Mouse (Mus musculus) CD4-positive helper T cell, adult 2 months (primary cell): ENCODE data around the gene Atp6v1g1.

ENCODE experiments used
- DNase-seq: peaks from one replicate; pipeline ENCODE4 v3.0.0-alpha.2; 2012; ENCODE audit warnings: low read depth, missing footprints, low spot score

Gene Atp6v1g1

DNA sequence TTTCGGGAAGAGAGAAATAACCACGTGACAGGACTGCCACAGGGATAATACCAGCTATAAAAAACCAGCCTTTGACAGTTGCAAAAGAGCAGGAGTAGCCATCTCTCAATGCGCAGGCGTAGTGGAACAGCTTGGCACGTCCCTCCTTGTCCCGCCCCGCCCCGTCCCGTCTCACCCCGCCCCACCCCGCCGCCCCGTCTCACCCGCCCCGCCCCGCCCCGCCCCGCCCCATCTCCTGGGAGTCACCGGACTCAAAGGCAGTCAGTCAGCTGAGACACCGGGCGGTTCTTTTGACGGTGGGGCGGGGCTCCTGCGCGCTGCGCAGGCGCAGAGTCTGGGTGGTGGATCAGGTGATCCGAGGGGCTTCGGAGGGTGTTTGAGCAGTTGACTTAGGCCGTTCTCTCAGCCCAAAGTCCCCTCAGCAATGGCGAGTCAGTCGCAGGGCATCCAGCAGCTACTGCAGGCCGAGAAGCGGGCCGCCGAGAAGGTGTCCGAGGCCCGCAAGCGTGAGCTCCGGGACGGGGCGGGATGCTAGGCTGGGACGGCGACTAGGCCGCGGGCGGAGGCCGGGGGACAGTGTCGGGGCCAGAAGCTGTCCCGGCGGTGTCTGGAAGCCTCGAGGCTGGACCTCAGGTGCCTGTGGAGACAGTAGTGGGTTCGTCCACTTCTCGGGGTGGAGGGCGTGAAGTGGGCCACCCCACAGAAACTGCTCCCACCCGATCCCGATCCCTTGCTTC, at the start of gene Atp6v1g1:
Gene Atp6v1g1, plus strand, starts transcription at position 279 of the 737 bp plus-strand sequence.
- DNase-seq, result peak; percentile 96

DNA sequence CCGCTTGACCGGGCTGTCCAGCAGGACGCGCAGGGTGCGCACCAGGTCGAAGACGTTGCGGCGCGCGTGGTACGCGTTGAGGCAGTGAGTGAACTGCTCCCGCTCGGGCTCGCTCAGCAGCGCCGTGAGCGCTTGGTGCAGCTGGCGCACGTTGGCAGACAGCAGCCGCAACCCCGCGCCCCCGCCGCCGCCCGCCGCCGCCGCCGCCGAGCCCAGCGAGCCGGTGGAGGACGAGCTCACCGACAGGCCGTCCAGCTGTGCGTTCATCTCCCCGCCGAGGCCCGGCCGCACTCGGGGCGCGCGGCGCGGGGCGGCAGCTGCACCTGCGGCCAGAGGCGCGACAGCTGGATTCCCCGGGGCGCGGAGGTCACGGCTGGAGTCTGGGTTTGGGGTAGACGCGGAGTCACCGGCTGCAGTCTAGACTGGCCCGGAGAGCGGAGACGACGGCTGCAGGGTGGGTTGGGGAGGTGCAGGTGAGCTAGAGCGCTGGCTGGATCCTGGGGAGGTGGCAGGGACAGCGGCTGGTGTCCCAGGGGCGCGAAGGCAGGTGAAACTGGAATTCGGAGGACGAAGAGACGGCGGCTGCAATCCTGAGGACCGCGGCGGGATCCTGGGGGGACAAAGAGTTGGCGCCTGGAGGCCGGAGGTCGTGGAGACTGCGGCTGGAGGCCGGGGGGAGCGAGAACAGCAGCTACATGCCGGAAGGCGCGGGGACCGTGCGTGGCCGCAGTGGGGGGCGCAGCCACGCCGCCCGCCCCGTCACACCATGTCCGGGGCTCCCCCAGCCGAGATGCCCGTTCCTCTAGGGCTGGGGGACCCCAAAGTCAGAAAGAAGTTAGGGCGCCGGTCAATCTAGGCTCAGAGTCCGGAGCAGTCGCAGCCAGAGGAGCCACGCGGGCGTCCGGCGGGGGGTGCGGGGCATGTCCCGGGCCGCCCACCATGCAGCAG, 49.3 kb upstream of the Atp6v1g1 start:
- DNase-seq, result peak; percentile 70

DNA sequence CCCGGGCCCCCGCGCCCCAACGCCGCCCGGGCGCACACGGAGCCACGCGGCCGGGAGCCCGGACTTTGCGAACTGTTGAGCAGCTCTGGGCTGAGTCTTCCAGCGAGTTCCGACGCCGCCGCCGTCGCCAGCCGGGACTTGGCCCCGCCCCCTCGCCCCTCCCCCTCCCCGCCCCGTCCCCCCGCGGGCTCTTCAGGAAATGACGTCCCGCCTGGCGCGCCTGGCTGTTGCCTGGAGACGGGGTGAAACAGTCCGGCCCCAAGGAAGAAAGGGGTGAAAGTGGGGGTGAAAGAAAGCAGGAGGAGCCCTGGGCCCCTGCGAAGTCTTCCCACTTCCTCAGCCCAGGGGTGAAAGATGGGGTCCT, 48.7 kb upstream of the Atp6v1g1 start, which contains the start of gene Whrn:
Gene Whrn, minus strand, starts transcription at position 77 of the 364 bp plus-strand sequence.
- peak; percentile 88 for DNase-seq

DNA sequence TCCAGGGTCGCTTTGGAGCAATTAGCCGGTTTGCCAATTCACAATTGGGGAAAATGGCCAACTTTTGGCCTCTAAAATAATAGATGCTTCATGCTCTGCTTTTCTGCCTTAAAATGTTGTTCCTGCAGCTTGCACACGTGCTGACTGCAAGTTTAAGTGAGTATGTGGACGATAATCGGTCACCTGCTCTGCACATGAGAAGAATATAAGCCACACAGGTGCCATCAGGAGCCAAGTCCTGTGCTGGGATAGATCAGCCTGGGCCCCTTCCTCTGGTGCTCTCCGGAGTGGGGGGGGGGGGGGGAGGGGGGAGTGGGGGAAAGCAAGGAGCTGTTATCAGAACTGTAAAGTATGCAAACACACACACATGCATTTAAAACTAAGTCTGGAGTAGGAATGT, 48.3 kb upstream of the Atp6v1g1 start:
- no peak for DNase-seq

DNA sequence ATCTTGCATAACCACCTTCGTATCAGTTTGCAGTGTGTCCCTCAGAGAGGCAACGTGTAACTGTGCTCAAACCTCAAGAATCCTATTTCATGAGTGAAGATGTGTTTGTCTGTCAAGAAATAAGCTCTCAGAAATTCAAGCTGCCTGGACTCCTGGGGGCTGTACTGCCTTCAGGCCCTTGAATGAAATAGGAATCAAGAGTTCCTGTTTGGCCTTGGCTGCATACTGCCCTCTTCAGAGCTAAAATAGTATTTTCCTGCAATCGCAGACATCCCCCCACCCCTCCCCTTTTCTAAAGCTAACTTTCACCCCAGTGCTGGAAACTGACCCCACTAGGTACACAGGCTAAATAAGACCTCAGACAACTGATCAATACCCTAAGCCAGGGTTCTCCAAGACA, 46.2 kb upstream of the Atp6v1g1 start:
- no peak for DNase-seq

DNA sequence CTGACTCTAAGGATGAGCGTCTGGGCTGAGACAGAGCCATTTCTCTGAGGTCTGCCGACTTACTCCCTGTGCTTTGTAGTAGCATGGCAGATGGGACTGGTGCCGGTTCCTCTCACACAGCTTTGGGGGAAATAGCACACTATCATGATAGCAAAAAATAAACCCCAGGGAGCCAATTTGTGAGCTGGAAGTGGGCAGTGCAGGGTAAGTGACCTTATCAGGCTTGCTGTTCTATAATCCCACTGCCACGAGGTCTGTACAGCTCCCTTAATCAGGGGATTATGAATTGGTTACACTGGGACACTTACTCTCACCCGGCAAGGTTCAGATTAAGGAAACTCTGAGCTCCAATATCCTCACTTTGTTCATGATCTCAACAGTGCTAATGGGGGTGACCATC, 43.5 kb upstream of the Atp6v1g1 start:
- DNase-seq, result no peak

DNA sequence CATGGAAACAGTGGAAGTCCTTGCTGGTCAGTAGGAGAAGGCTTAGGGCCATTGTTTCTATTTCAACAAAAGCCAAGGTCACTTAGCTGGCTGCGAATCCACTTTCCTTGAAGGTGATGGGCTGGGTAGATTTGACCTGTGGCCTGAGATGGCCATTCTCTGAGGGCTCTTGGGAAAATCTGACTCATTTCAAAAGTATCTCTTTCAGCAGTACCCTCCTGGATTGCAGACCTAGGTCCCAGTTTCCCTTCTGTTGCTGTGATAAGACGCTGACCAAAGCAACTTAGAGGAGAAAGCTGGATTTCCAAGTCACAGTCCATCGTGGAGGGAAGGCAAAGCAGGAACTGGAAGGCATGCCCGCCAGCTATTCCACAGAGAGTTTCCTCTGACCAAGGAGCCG, 40.6 kb upstream of the Atp6v1g1 start:
- no peak for DNase-seq

DNA sequence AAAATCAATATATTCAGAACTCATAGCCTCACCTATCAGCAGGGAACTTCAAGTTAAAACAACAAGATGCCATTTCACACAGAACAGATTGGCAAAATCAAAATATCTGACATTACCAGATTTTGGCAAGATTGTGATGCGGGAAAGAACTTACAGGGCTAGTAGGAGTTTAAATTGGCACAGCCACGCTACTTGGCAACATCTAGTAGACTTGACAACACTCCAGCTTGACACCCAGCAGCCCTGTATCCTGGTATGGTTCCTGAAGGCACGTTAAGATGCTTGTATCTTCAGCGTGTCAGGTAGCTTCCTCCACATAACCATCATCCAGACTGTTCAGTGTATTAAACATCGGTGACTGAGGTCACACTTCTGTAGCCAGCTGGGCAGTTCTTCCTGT, 37.1 kb upstream of the Atp6v1g1 start:
- no peak for DNase-seq

DNA sequence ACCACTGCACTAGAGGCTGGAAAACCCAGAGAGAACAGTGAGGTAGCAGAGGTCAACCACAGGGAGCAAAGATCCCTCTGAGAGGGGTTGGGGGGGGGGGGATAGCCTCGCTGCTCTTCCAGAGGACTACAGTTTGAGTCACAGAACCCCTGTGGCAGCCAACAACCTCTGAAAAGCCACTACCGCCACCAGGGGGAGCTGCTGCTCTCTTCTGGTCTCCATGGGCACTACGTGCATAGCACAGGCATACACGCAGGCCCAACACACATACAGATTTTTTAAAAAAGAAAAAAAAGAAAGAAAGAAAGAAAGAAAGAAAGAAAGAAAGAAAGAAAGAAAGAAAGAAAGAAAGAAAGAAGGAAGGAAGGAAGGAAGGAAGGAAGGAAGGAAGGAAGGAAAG, 36.3 kb upstream of the Atp6v1g1 start:
- peak; percentile 75 for DNase-seq

DNA sequence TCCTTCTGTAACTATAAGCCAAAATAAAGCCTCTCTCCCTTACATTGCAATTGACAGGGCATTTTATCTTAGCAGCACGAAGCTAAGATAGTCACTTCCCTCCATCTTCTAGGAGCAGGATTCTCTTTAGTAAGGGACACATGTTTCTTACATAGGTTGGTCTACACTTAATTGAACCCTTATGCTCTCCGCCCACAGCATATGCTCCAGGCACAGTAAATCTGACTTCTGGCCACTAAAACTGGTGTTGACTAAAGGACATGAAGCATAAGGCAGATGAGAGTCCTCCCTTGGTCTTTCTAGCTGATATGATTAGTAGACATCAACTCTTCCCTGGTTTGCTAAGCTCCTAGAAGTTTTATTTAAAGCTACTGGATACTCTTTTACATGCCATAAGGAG, 31.7 kb upstream of the Atp6v1g1 start:
- DNase-seq, result no peak

DNA sequence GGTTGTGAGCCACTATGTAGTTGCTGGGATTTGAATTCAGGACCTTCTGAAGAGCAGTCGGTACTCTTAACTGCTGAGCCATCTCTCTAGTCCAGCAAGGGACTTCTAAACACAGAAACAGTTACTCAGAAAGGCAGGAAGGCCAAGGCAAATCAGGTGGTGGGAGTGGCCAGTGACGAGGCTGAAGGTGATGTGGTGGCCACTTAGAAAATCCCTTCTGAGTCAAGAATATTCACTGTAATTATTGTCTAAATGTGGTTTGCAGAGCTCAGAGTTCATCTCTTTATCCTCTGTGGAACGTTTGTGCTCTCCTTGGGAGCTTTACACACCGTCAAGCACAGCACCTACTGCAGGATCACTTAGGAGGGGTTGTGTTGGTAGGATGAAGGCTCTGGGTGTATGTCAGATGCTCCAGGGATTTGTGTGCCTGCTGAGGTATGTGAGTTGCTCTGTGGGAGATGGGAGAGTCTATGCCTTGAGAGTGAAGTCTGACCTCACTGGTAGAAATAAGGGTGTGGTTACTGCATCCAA, 30.1 kb upstream of the Atp6v1g1 start:
- no peak for DNase-seq

DNA sequence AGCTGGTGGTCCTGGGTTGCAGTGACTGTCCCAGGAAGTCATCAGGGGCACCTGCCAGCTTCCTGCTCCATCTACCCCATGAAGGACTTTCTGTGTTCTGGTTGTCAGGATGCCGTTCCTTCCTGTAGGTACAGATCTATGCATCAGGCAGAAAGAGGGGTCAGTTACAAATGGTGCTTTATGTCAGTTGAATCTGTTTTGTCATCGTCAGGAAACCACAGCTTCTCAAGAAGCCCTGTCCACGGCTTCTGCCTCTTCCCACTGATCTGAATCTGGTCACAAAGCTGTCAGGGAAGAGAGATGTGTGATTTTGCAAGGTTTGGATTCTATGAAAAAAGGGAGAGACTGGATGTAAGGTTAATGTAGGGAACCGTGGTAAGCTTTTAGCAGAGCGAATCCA, 29.6 kb upstream of the Atp6v1g1 start:
- DNase-seq, result no peak

DNA sequence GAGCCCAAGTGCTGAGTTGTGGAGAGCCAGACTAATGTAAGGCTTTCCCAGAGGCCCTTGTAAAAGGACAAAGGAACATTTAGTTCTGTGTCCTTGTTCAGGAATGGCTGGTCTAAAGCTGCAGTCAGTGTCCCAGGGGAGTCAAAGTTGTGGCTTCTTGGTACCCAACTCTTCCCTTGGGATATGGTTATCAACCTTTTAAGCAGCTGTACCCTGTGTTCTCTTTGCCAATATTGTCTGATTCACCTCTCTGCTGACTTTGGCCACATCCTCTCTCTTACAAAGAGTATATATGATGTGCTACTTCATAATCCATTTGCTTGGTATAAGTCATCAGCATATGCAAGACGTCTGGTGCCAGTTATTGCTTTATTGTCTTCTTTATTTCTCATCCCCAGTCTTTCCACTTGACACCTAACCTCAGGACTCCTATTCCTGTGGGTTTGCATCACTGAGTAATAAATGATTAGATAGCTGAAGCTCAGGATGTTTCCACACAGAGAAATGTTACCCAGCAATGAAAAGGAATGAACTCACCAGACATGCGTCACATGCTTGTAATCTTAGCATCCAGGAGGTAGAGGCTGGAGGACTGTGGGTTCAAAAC, 22.7 kb upstream of the Atp6v1g1 start:
- DNase-seq, result no peak

DNA sequence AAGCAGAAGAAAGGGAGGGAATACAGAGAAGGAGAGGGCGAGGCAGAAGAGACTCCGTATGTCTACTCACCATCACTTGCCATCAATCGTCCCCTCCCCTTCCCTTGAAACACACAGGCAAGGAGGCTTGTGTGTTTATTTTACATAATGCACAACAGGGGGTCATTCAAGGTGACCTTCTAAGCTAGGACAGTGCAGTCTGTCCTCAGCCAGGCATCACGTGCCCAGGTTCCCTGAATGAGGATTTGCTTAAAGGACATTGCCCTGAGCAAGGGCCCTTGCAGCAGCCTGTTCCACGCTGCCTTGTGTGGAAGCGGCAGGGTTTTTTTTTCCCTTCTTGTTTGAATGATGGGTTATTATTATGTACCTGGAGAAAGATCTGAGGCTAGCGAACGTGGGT, 19.1 kb upstream of the Atp6v1g1 start:
- no peak for DNase-seq

DNA sequence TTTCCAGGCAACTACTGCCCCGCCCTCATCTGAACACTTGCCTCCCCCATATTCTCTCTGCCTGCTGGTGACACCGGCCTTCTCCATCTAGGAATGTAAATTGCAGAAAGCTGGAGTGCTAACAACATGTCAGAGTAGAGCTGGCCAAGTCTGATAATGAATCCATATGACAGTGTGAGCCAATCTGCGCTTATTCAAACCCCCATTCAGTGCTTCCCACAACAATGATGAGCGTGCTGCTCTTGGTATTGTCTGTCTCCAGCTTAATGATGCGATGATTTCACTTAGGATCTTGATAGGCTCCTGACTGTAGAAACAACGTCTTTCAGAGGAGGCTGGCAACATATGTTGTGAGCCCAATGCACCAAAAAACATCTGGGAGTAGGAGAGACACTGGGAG, 15.6 kb upstream of the Atp6v1g1 start:
- no peak for DNase-seq

DNA sequence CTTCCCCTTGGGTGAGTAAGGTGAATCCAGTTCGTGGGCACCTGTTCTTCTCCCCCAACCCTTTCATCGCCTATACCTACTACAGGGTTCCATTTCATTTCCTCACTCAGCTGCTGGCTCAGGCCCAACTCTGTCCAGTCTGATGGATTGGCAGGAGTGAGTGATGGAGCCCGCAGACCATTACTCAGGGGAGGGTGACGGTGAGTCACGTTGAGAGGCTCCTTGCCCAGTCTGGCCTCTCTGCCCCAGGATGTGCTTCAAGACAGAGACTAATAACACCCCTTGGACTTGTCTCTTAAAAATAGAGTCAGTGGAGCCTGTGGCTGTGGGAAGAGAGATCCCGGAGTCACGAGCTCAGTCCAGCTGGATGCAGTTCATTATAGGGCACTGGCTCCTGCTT, 14.2 kb upstream of the Atp6v1g1 start:
- no peak for DNase-seq

DNA sequence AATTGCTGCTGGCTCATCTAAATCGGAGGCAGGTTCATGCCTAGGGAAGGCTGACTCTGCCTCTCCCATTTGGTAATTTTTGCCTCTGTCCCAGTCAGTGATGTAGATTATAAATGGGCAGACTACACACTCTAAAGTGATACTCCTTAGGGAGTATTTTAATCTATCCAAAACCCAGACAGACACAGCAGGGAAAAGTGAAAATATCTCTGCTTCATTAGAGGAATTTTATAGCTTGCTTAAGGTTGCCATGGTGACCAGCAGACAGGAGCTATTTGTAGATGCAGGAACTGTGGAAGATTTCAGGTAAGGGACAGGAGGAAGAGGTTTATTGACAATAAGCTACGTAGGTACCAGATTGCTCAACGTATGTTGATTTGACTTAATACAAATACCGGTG, 7.0 kb upstream of the Atp6v1g1 start:
- DNase-seq, result no peak

DNA sequence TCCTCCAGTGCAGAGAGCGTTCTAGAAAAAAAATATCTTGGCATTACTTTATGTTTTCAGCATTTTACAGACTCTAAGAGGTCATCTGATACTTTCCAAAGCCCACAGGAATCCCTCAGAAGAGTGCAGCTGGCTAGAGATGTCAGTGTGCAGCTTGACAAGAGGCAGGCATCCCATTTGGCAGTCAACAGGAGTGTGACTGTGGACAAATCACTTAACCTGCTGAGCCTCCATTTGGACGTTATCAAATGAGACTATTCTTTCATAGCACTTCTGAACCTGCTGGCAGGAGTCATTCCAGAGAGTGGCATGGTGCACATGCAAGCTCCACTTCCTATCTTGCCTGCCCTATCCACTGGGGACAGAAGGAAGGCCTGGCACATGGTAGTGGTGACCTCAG, 2.4 kb upstream of the Atp6v1g1 start:
- DNase-seq, result no peak

DNA sequence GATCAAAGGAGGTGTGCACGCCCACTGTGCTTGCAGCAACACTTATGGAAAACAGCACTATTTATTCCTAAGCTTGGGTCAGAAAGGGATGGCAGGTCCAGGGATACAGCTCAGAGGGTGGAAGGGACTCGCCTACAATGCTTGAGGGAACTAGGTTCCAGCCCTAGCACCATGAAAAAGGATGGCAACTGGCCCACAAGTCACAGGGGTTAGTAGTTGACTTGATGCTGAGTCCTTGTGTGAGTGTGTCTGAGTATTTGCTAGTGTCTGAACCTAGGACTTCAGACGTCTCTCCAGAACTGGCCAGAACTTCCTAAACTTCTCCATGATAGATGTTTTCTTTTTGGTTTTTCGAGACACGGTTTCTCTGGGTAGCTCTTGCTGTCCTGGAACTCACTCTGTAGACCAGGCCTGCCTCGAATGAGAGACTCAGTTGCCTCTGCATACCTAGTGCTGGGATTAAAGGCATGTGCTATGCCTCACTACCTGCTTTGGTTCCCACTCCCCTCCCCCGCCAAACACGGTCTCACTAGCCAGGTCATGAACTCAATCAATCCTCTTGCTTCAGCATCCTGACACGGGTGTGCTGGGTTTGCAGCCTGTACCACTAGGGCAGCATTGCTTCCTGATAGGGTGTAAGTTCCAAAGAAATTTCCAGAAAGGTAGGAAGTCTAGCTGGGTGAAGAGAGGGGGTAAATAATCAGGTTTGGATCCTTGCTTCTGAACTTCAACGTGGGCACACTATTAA, 652 bp upstream of the Atp6v1g1 start:
- peak; percentile 7 for DNase-seq

DNA sequence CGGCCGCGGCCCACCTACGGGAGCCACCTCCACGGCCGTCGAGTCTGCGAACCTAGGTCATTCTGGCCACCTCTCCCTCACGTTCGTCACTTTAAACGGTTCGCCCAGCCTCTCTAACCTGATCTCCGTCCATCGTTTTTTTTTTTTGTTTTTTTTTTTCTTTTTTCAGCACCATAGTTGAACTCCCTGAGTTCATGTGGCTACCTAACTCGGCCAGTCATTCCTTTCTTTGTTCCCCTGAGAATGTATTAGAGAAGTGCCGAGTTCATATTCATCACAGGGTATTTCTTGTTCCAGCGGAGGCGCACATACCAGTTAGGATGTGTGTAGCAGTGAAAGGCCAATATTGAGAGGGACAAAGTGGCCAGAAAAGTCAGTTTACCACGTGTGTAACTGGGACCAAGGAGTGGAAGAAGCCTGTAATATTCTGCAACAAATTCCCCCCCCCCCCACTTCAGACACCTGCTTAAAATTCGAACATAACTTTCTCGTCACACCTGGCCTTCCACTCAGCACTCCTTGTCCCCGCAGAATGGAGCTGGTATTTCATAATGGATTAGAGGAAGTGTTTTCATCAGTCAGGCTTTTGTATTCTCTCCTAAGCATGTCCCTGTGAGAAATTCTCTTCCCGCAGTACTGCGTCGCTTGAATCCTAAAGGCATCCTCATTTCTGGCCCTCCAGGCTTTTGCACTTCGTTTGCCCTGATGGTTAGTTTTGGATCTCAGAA, 823 bp downstream of the Atp6v1g1 start:
- no peak for DNase-seq
